Mouse (Mus musculus): ENCODE data around the gene Maml2.
A peak's percentile ranks its signal among the peaks of the same experiment; 100 is the strongest.

- TF ChIP-seq POLR2A (IDR thresholded peaks at IDR 0.05; ENCODE audit: borderline replicate concordance, insufficient read depth, low read length) (no peak), CTCF (IDR thresholded peaks at IDR 0.05; ENCODE audit: borderline replicate concordance, insufficient read depth, low read depth, low read length) (peak; percentile 24; the same call in 1 of the 2 replicates)
These were observed 355.2 kb downstream of the Maml2 start for GRCm38 (mm10) chr9:13652917-13653316.
